Mouse (Mus musculus): ENCODE measurements around the gene Ccdc96.

Ccdc96 gene

GRCm38 (mm10) chr5:36472876-36473655 lies 11.3 kb upstream of the Ccdc96 start:
- no peak for DNase-seq (ENCODE audit: low spot score in 2 of 2)

- DNase-seq (ENCODE audit: low spot score in 2 of 2), result peak in 1 of 2 experiments; percentile 76
These were observed 10.1 kb upstream of the Ccdc96 start for GRCm38 (mm10) chr5:36474283-36474682.

DNA sequence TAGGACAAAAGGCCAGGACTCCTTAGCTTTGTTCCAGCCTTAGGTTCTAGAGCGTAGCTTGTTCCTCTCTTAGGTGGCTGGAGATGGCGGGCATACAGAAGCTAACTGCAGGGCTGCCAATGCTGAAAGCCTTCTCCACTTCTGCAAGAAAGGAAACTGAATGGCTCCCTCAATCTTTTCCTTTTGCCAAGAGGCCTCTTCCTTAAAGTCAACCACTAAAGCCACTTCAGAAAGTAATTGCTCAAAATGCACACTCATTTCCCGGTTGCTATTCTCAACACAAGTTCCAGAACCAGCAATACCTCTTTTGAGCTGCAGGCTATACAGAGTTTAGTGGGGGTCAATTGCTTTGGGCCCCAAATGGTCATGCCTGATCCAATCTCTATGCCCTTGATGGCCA lies 6.9 kb upstream of the Ccdc96 start:
- no peak for DNase-seq (ENCODE audit: low spot score in 2 of 2)

DNA sequence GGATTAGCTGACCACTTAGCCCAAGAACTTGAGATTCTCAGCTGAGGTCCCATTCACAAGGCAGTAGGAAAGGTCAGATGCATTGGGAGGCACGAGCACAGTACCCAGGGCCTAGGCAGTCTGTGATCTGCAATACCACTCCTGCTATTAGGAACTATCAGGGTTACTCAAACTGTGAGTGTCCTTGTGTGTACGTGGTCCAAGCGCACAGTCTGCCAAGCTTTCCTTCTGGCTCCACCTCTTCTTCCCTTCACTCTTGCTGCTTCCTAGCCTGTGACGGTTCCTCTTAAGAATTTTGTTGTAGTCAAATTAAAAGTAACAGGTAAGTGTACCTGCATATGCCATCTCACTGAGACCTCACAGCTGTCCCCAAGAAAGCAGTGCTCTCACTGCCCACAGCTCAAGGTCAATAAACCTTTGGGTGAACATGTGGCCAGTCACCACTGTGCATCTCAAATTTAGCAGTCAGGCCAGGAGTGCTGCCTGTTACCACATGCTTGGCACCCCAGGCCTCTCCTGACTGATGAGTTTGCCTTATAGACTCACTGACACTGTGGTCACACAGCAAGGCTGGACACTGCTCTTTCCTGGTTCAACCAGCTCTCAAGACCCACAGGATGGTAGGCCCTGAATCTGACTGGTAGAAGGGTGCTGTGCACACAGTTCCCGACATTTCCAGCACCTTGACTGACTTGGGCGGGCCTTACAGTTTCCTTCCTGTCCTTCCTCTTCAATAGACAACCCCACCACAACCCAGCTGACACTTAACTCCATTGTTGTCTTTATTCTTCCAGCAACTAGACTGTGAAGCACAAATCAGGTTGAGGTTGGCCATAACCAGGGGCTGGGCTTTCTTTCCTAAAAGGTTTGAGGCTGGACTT lies 5.6 kb upstream of the Ccdc96 start:
- DNase-seq (ENCODE audit: low spot score in 2 of 2), result no peak

- DNase-seq (ENCODE audit: low spot score in 2 of 2), result no peak
These were observed 4.7 kb upstream of the Ccdc96 start for GRCm38 (mm10) chr5:36479735-36480134.

GRCm38 (mm10) chr5:36480398-36480797 lies 4.0 kb upstream of the Ccdc96 start:
- no peak for DNase-seq (ENCODE audit: low spot score in 2 of 2)

DNA sequence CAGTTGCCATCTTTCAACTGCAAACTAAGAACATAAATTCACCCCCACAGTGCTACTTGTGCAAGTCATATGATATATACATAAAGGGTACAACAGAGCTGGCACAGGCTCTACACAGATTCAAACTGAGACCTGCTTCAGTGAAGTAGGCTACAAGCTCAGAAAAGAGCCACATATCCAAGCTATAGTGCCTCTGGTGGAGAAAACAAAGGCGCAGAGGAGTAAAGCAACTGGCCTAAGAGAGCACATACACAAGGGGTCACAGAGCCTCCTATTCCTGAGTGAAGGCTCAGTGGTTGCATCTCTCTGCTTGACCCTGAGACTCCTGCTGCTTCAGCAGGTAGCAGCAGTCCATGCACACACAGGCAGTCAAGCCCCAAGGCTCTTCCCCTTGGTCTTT lies 3.3 kb upstream of the Ccdc96 start:
- no peak for DNase-seq (ENCODE audit: low spot score in 2 of 2)

DNA sequence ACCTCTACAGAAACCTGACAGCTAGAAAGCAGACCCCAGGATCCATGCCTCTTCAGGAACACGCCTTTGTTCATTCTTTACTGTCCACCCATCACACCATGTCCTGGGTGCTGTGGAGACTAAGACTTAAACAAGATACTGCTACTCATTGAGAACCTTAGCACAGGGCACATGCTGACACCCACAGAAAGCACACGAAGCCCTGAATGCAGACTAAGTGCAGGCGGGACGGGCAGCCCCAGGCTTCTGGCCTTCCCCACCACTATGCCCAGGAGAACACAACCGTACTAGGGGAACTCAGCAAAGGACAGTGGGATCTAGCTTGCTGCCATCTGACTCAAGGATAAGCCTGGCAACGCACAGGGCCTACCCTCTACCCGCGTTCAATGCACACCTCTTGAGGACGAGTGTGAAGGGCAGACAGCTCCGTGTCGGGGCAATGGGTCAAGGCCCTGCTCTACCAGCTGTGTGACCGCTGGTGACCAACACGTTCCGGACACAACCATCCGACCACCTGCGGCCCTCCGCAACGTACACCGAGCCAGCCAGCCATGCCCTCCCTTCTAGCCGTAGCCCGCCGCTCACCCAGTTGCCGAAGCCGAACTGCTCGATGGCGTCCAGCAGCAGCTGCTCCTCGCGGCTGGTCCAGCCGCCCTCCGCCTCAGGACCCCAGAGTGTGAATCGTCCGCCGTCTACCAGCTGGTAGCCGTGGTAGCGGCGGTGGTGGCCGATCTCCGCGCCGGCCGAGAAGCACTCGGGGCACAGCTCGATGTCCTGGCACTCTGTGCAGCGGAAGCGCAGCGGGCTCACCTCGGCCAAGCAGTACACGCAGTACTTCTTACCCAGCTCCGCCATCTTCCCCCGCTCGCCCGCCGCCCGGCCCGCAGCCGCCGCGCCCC lies 936 bp upstream of the Ccdc96 start:
- peak in 1 of 2 experiments; percentile 22 for DNase-seq (ENCODE audit: low spot score in 2 of 2)

GRCm38 (mm10) chr5:36485306-36485705 lies 918 bp downstream of the Ccdc96 start:
- no peak for DNase-seq (ENCODE audit: low spot score in 2 of 2)

GRCm38 (mm10) chr5:36489225-36489624 lies 4.8 kb downstream of the Ccdc96 start:
- DNase-seq (ENCODE audit: low spot score in 2 of 2), result no peak

GRCm38 (mm10) chr5:36493919-36494318 lies 9.5 kb downstream of the Ccdc96 start:
- DNase-seq (ENCODE audit: low spot score in 2 of 2), result no peak

DNA sequence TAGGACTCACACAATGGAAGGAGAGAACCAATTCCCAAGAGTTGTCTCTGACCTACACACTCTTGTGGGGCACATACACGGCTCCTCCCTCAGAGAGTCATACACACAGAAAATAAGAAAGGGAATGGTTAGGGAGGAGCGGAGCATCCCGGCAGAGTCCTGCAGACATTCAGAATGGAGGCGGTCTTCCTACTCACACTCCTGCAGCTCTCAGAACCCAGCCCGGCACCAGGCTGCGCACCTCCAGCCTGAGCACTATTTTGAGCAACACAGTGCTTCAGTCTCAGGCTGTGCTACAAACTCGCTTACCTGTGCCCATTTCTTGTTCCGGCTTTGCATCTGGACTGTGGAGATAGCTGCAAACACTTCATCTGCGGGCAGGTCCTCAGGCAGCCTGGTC lies 10.3 kb downstream of the Ccdc96 start:
- DNase-seq (ENCODE audit: low spot score in 2 of 2), result no peak

DNA sequence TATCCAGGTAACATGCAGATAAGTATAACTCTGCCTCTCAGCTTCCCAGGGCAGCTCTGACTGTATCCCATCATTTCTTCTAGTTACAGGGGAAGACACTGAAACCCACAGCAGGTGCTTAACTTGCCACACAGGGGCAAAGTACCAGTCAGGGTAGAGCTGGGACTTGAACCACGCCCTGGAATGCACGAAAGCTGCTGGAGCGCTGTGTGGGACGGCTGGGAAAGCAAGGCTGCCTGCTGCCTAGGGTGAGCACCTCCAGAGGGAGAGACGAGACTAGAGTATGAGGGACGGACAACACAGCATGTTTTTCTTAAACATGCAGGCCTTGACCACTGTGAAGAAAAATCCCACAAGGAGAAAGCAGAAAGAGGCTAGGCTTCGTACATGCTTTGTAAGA lies 20.8 kb downstream of the Ccdc96 start:
- no peak for DNase-seq (ENCODE audit: low spot score in 2 of 2)

- no peak for DNase-seq (ENCODE audit: low spot score in 2 of 2)
These were observed 21.3 kb downstream of the Ccdc96 start for GRCm38 (mm10) chr5:36505643-36506042.

DNA sequence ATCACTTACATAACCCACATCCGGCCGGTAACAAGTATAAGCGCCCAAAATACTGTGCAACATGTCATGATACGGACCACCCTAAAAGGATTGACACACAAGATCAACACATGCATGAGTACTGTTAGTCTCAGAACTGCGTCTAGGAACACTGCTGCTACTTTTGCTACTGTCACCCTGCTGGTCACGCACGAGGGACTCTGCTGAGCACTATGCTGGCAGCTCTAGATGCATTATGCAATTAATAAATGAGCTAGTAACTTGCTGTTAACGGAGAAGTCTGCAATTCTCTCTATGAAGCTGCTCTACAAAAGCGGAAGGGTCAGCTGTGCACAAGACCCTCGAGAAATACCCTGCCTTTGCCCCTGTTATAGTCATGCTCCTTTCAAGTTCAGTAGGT lies 24.0 kb downstream of the Ccdc96 start:
- DNase-seq (ENCODE audit: low spot score in 2 of 2), result no peak

DNA sequence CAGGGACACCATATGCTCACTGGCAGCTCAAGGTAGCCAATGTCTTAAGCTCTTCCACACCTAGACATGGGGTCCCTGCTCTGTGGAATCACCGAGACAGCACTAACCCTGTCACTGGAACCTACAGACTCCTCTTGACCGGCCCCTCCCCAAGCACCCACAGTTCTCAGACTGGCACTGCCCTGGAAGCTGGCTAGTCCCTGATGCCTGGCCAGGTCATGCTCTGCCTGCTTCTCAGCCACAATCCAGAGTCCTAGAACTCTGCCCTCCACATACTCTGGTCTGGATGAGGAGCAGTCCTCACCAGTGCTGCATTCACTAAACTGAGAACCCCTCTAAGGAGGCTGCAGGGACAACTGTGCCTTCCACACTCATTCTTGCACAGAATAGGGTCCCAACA lies 26.6 kb downstream of the Ccdc96 start:
- no peak for DNase-seq (ENCODE audit: low spot score in 2 of 2)

DNA sequence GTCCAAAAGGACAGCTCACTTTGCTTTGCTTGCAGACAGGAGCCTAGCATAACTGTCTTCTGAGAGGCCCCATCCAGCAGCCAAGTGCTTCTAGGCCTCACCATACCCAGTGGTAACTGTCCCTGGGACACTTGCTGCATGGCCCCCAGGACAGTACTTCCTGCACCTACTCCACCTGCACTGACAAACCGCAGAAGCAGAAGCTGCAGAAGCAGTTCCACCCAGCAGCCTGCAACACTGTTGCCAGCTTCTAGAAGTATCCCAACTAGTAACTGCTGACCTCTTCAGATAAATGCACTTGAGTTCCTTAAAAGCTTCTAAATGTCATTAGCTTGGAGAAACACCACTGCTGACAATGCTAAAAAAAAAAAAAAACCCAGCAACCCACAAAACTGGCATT lies 30.7 kb downstream of the Ccdc96 start:
- no peak for DNase-seq (ENCODE audit: low spot score in 2 of 2)

- no peak for DNase-seq (ENCODE audit: low spot score in 2 of 2)
These were observed 31.2 kb downstream of the Ccdc96 start for GRCm38 (mm10) chr5:36515558-36515957.

- DNase-seq (ENCODE audit: low spot score in 2 of 2), result no peak
These were observed 33.2 kb downstream of the Ccdc96 start for GRCm38 (mm10) chr5:36517596-36517995.

DNA sequence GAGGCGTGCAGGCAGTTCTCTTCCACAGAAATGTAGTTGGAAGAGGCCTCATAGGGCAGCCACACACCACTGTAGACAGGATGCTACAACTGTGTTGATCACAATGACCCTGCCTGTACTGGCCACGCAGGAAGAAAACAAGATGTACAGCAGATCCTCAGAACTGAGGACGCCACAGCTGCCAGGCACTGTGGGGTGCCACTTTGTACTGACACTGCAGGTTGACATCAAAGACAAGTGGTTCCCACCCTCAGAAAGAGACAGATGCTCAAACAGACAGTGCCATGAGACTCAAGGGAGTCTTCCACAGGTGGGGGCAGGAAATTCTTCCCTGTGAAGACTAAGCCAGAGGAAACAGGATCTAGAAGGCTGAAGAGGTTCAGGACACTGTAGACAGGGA lies 35.4 kb downstream of the Ccdc96 start:
- no peak for DNase-seq (ENCODE audit: low spot score in 2 of 2)

- no peak for DNase-seq (ENCODE audit: low spot score in 2 of 2)
These were observed 38.4 kb downstream of the Ccdc96 start for GRCm38 (mm10) chr5:36522782-36523181.

DNA sequence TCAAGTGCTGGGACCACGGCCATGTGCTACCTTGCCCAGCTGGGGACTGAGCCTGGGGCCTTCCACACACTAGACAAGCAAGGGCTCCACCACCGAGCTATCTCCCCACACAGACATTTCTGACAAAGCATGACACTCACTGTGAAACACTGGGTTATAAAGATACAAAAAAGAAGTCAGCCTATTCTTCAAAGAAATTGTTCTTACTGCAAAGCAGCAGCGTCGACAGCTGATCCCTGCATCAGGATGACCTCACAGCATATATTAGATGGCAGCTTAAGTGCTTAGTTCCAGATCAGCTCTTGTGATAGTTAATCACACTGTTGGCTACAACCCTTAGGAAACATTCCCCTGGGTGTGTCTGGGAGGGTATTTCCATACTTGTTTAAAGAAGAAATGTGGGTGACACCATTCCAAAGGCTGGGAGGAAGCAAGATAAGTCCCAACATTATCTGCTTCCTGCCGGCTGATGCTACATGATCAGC lies 38.9 kb downstream of the Ccdc96 start:
- no peak for DNase-seq (ENCODE audit: low spot score in 2 of 2)

Data from left cerebral cortex, adult 9 months (tissue).